Mouse (Mus musculus) limb, embryonic 13.5 days (tissue): ENCODE measurements at regions not wholly inside any gene's neighbourhood (a gene's known extent, or its start where the extent isn't known, plus 50 kb on each side); places are given as distances from the start of the nearest gene placed in this dataset.
A peak's percentile ranks its signal among the peaks of the same experiment; 100 is the strongest.
"Not testable (repeated sequence)": the region's sequence is repeated elsewhere in the genome, so short reads cannot be mapped to it uniquely, and the experiment has no call there.

Source experiments
- ATAC-seq: fragments of 200-750 bp; cut with Nextera tagmentation; 2 replicates; pipeline ENCODE4 v1.8.0; 2017; ENCODE audit warnings: low read depth, moderate number of reproducible peaks, moderate TSS enrichment; ENCODE audit not compliant: low FRiP score
- H3K27ac ChIP-seq: fragments of 300-500 bp; sonication (generic); 2 replicates; pipeline ENCODE4 v1.5.1; 2015; ENCODE audit warnings: inconsistent platforms, mild to moderate bottlenecking, moderate library complexity
- H3K27me3 ChIP-seq: fragments of 300-500 bp; sonication (generic); 2 replicates; pipeline ENCODE4 v1.6.1; 2015; ENCODE audit warnings: mild to moderate bottlenecking, inconsistent platforms
- H3K36me3 ChIP-seq: fragments of 300-500 bp; sonication (generic); 2 replicates; pipeline ENCODE4 v1.6.1; 2015; ENCODE audit warnings: inconsistent platforms, mild to moderate bottlenecking, moderate library complexity
- H3K4me1 ChIP-seq: fragments of 300-500 bp; sonication (generic); 2 replicates; pipeline ENCODE4 v1.6.1; 2015; ENCODE audit warnings: inconsistent platforms
- H3K4me2 ChIP-seq: fragments of 300-500 bp; sonication (generic); replicated peaks from 2 replicates; pipeline ENCODE4 v1.6.1; 2015; ENCODE audit warnings: inconsistent platforms, mild to moderate bottlenecking, moderate library complexity
- H3K4me3 ChIP-seq: fragments of 300-500 bp; sonication (generic); 2 replicates; pipeline ENCODE4 v1.5.1; 2015; ENCODE audit warnings: moderate library complexity, mild to moderate bottlenecking, inconsistent platforms
- H3K9ac ChIP-seq: fragments of 300-500 bp; sonication (generic); 2 replicates; pipeline ENCODE4 v1.6.1; 2015; ENCODE audit warnings: mild to moderate bottlenecking, inconsistent platforms
- H3K9me3 ChIP-seq: fragments of 300-500 bp; sonication (generic); 2 replicates; pipeline ENCODE4 v1.6.1; 2016; ENCODE audit warnings: inconsistent platforms
- WGBS: fragments of 180-500 bp; shearing (Covaris S2); methylation state at CpG from one replicate; pipeline ENCODE4 v1.1.7; 2015; 5-methylcytosine and 5-hydroxymethylcytosine counted together

GRCm38 (mm10) chr3:22285904-22286303, 209.5 kb downstream of the Tbl1xr1 start:
- no peaks in the 10 kb centered on the region for H3K36me3 ChIP-seq
- ATAC-seq, result no peak
- H3K9ac ChIP-seq, result no peak overlapping the region
- H3K27me3 ChIP-seq, result no peaks in the 10 kb centered on the region
- H3K4me1 ChIP-seq, result no peaks in the 10 kb centered on the region
- no peaks in the 10 kb centered on the region for H3K9me3 ChIP-seq
- no peak overlapping the region for H3K27ac ChIP-seq
- WGBS, result 96% methylated on average over 2 of the region's 2 CpGs
- H3K4me2 ChIP-seq, result no peak overlapping the region
- H3K4me3 ChIP-seq, result no peak overlapping the region

GRCm38 (mm10) chr3:22293466-22293865, 217.0 kb downstream of the Tbl1xr1 start:
- no peak for ATAC-seq
- H3K36me3 ChIP-seq, result no peaks in the 10 kb centered on the region
- H3K27ac ChIP-seq, result no peak overlapping the region
- 80% methylated on average over 3 of the region's 3 CpGs for WGBS
- no peaks in the 10 kb centered on the region for H3K27me3 ChIP-seq
- no peak overlapping the region for H3K9ac ChIP-seq
- peaks cover 4% of the 10 kb centered on the region; the same call in 1 of the 2 replicates for H3K9me3 ChIP-seq
- H3K4me1 ChIP-seq, result no peaks in the 10 kb centered on the region
- H3K4me3 ChIP-seq, result no peak overlapping the region
- no peak overlapping the region for H3K4me2 ChIP-seq

GRCm38 (mm10) chr3:22294081-22294480, 217.6 kb downstream of the Tbl1xr1 start:
- 84% methylated on average over 1 of the region's 1 CpGs for WGBS
- ATAC-seq, H3K9me3 ChIP-seq, H3K4me1 ChIP-seq, H3K4me3 ChIP-seq, H3K36me3 ChIP-seq, H3K27ac ChIP-seq, H3K27me3 ChIP-seq, H3K9ac ChIP-seq, H3K4me2 ChIP-seq: not testable (repeated sequence)

GRCm38 (mm10) chr3:22296925-22297324, 220.5 kb downstream of the Tbl1xr1 start:
- not testable (repeated sequence) for ATAC-seq, H3K9ac ChIP-seq, H3K27ac ChIP-seq, H3K36me3 ChIP-seq, H3K27me3 ChIP-seq, H3K9me3 ChIP-seq, H3K4me3 ChIP-seq, H3K4me2 ChIP-seq, H3K4me1 ChIP-seq
- WGBS, result 72% methylated on average over 1 of the region's 1 CpGs

GRCm38 (mm10) chr3:22297831-22298230, 221.4 kb downstream of the Tbl1xr1 start:
- not testable (repeated sequence) for H3K4me3 ChIP-seq, ATAC-seq, H3K27ac ChIP-seq, H3K36me3 ChIP-seq, H3K4me2 ChIP-seq, H3K9ac ChIP-seq, H3K4me1 ChIP-seq, H3K9me3 ChIP-seq, H3K27me3 ChIP-seq
- 71% methylated on average over 1 of the region's 1 CpGs for WGBS

- Histone ChIP-seq H3K27me3 (no peaks in the 10 kb centered on the region), H3K4me2 (no peak overlapping the region), H3K4me1 (no peaks in the 10 kb centered on the region), H3K4me3 (no peak overlapping the region), H3K9me3 (no peaks in the 10 kb centered on the region), H3K27ac (no peak overlapping the region), H3K36me3 (no peaks in the 10 kb centered on the region), H3K9ac (no peak overlapping the region)
- 89% methylated on average over 5 of the region's 5 CpGs for WGBS
- no peak for ATAC-seq
Observed at GRCm38 (mm10) chr3:22300553-22300952, 224.1 kb downstream of the Tbl1xr1 start.

- Histone ChIP-seq H3K9ac (no peak overlapping the region), H3K9me3 (no peaks in the 10 kb centered on the region), H3K27me3 (no peaks in the 10 kb centered on the region), H3K4me1 (no peaks in the 10 kb centered on the region), H3K27ac (no peak overlapping the region), H3K4me2 (no peak overlapping the region), H3K36me3 (no peaks in the 10 kb centered on the region), H3K4me3 (no peak overlapping the region)
- no peak for ATAC-seq
- 49% methylated on average over 5 of the region's 5 CpGs for WGBS
Observed at GRCm38 (mm10) chr3:22301991-22302517, 225.6 kb downstream of the Tbl1xr1 start.

- WGBS, result 57% methylated on average over 1 of the region's 1 CpGs
- no peaks in the 10 kb centered on the region for H3K9me3 ChIP-seq
- no peak overlapping the region for H3K4me3 ChIP-seq
Observed at GRCm38 (mm10) chr3:22304145-22304544, 227.7 kb downstream of the Tbl1xr1 start.

GRCm38 (mm10) chr3:22306624-22307023, 230.2 kb downstream of the Tbl1xr1 start:
- no peak for ATAC-seq
- no peak overlapping the region for H3K9ac ChIP-seq
- H3K27ac ChIP-seq, result no peak overlapping the region
- H3K36me3 ChIP-seq, result no peaks in the 10 kb centered on the region
- 78% methylated on average over 4 of the region's 4 CpGs for WGBS
- H3K4me2 ChIP-seq, result no peak overlapping the region
- H3K4me3 ChIP-seq, result no peak overlapping the region
- no peaks in the 10 kb centered on the region for H3K9me3 ChIP-seq
- H3K4me1 ChIP-seq, result no peaks in the 10 kb centered on the region
- H3K27me3 ChIP-seq, result no peaks in the 10 kb centered on the region

More at GRCm38 (mm10) chr3:22304145-22304544, 227.7 kb downstream of the Tbl1xr1 start:
- H3K27me3 ChIP-seq, result no peaks in the 10 kb centered on the region
- no peak overlapping the region for H3K27ac ChIP-seq
- ATAC-seq, result no peak
- no peak overlapping the region for H3K9ac ChIP-seq
- no peaks in the 10 kb centered on the region for H3K4me1 ChIP-seq
- no peaks in the 10 kb centered on the region for H3K36me3 ChIP-seq
- no peak overlapping the region for H3K4me2 ChIP-seq

- Histone ChIP-seq H3K4me3 (no peak overlapping the region), H3K9ac (no peak overlapping the region), H3K9me3 (no peaks in the 10 kb centered on the region), H3K27me3 (no peaks in the 10 kb centered on the region), H3K27ac (no peak overlapping the region), H3K36me3 (no peaks in the 10 kb centered on the region), H3K4me2 (no peak overlapping the region), H3K4me1 (no peaks in the 10 kb centered on the region)
- peak; percentile 48; the same call in 1 of the 2 replicates for ATAC-seq
- 8% methylated on average over 4 of the region's 4 CpGs for WGBS
Observed at GRCm38 (mm10) chr3:22308962-22309361, 232.5 kb downstream of the Tbl1xr1 start.

- H3K9me3 ChIP-seq, result no peaks in the 10 kb centered on the region
- H3K4me1 ChIP-seq, result no peaks in the 10 kb centered on the region
- no peak overlapping the region for H3K27ac ChIP-seq
- no peaks in the 10 kb centered on the region for H3K27me3 ChIP-seq
- H3K9ac ChIP-seq, result no peak overlapping the region
- WGBS, result 58% methylated on average over 10 of the region's 10 CpGs
- no peak overlapping the region for H3K4me3 ChIP-seq
- ATAC-seq, result no peak
- no peaks in the 10 kb centered on the region for H3K36me3 ChIP-seq
- H3K4me2 ChIP-seq, result no peak overlapping the region
Observed at GRCm38 (mm10) chr3:22316466-22317185, 240.2 kb downstream of the Tbl1xr1 start.

- H3K9me3 ChIP-seq, H3K27me3 ChIP-seq, H3K4me1 ChIP-seq, H3K36me3 ChIP-seq, H3K4me2 ChIP-seq, ATAC-seq, H3K27ac ChIP-seq, H3K9ac ChIP-seq, H3K4me3 ChIP-seq: not testable (repeated sequence)
- WGBS, result 88% methylated on average over 1 of the region's 1 CpGs
Observed at GRCm38 (mm10) chr3:22320425-22320824, 244.0 kb downstream of the Tbl1xr1 start.

- 69% methylated on average over 1 of the region's 1 CpGs for WGBS
- Histone ChIP-seq H3K4me3 (no peak overlapping the region), H3K4me1 (no peaks in the 10 kb centered on the region), H3K9ac (no peak overlapping the region), H3K36me3 (no peaks in the 10 kb centered on the region), H3K4me2 (no peak overlapping the region), H3K27ac (no peak overlapping the region), H3K27me3 (no peaks in the 10 kb centered on the region), H3K9me3 (no peaks in the 10 kb centered on the region)
- no peak for ATAC-seq
Observed at GRCm38 (mm10) chr3:22331240-22331639, 254.8 kb downstream of the Tbl1xr1 start.
